Mouse (Mus musculus): ENCODE data around the gene Atad5. TPM values are rescaled to one million over a fixed set of nuclear protein-coding genes. Genes with fewer than 3 reads are reported as not detected.

Gene Atad5
- polyA plus RNA-seq, 1 experiment from 2014 or later, result 17.7 TPM

- no peak overlapping the region for H3K4me2 ChIP-seq (replicated peaks; ENCODE audit: low read depth, low read length)
Measured at GRCm38 (mm10) chr11:80078831-80079230, 10.4 kb upstream of the Atad5 start.

GRCm38 (mm10) chr11:80079751-80080150, 9.4 kb upstream of the Atad5 start:
- Histone ChIP-seq H3K27me3 (ENCODE audit: control insufficient read depth, insufficient read depth, low read length) (no peaks in the 10 kb centered on the region), H3K4me1 (replicated peaks; ENCODE audit: control insufficient read depth, insufficient read depth, low read length) (0 out of 2 replicates have a peak, but pooled peaks cover 2% of the 10 kb centered on the region), H3K4me2 (replicated peaks; ENCODE audit: low read depth, low read length) (peak overlapping the region; percentile 60), H3K9ac (ENCODE audit: low read depth, low read length) (no peak overlapping the region), H3K9me3 (ENCODE audit: control insufficient read depth, low read length) (no peaks in the 10 kb centered on the region), H3K27ac (ENCODE audit: low read depth, low read length) (no peak overlapping the region), H3K36me3 (ENCODE audit: control insufficient read depth, insufficient read depth, low read length) (no peaks in the 10 kb centered on the region), H3K4me3 (ENCODE audit: low read depth, low read length) (peak overlapping the region; percentile 77)
- DNase-seq (ENCODE audit: low spot score), result no peak
- 70% methylated on average over 6 of the region's 6 CpGs for WGBS
- no peak for ATAC-seq (ENCODE audit: low FRiP score)

More at GRCm38 (mm10) chr11:80078831-80079230, 10.4 kb upstream of the Atad5 start:
- Histone ChIP-seq H3K27ac (ENCODE audit: low read depth, low read length) (no peak overlapping the region), H3K27me3 (ENCODE audit: control insufficient read depth, insufficient read depth, low read length) (no peaks in the 10 kb centered on the region), H3K4me1 (replicated peaks; ENCODE audit: control insufficient read depth, insufficient read depth, low read length) (0 out of 2 replicates have a peak, but pooled peaks cover 2% of the 10 kb centered on the region), H3K36me3 (ENCODE audit: control insufficient read depth, insufficient read depth, low read length) (no peaks in the 10 kb centered on the region), H3K4me3 (ENCODE audit: low read depth, low read length) (no peak overlapping the region), H3K9ac (ENCODE audit: low read depth, low read length) (no peak overlapping the region), H3K9me3 (ENCODE audit: control insufficient read depth, low read length) (no peaks in the 10 kb centered on the region)
- no peak for ATAC-seq (ENCODE audit: low FRiP score)
- DNase-seq (ENCODE audit: low spot score), result no peak
- 66% methylated on average over 1 of the region's 1 CpGs for WGBS

- no peaks in the 10 kb centered on the region for H3K27me3 ChIP-seq (ENCODE audit: control insufficient read depth, insufficient read depth, low read length)
- H3K4me1 ChIP-seq (replicated peaks; ENCODE audit: control insufficient read depth, insufficient read depth, low read length), result 0 out of 2 replicates have a peak, but pooled peaks cover 2% of the 10 kb centered on the region
- WGBS, result 1% methylated on average over 32 of the region's 32 CpGs
- ATAC-seq (ENCODE audit: low FRiP score) (peak; percentile 59), DNase-seq (ENCODE audit: low spot score) (no peak)
- H3K4me2 ChIP-seq (replicated peaks; ENCODE audit: low read depth, low read length), result peak overlapping the region; percentile 60
- H3K36me3 ChIP-seq (ENCODE audit: control insufficient read depth, insufficient read depth, low read length), result no peaks in the 10 kb centered on the region
- no peaks in the 10 kb centered on the region for H3K9me3 ChIP-seq (ENCODE audit: control insufficient read depth, low read length)
- H3K9ac ChIP-seq (ENCODE audit: low read depth, low read length), result peak overlapping the region; percentile 85
- H3K27ac ChIP-seq (ENCODE audit: low read depth, low read length), result peak overlapping the region; percentile 84
- H3K4me3 ChIP-seq (ENCODE audit: low read depth, low read length), result peak overlapping the region; percentile 77
Measured at GRCm38 (mm10) chr11:80080381-80080825, 8.8 kb upstream of the Atad5 start.

GRCm38 (mm10) chr11:80080826-80081728, 8.1 kb upstream of the Atad5 start, which contains the start of gene Crlf3:
Gene Crlf3, minus strand, starts transcription at chr11:80080991.
- peak; percentile 94 for ATAC-seq (ENCODE audit: low FRiP score)
- H3K27ac ChIP-seq (ENCODE audit: low read depth, low read length), result peak within 1 kb of the TSS; percentile 84
- peak within 1 kb of the TSS; percentile 60 for H3K4me2 ChIP-seq (replicated peaks; ENCODE audit: low read depth, low read length)
- H3K27me3 ChIP-seq (ENCODE audit: control insufficient read depth, insufficient read depth, low read length), result no peaks in the 10 kb centered on the region
- 0 out of 2 replicates have a peak, but pooled peaks cover 2% of the 10 kb centered on the region for H3K4me1 ChIP-seq (replicated peaks; ENCODE audit: control insufficient read depth, insufficient read depth, low read length)
- peak; percentile 96 for DNase-seq (ENCODE audit: low spot score)
- WGBS, result 10% methylated on average over 48 of the region's 55 CpGs
- no peaks in the 10 kb centered on the region for H3K36me3 ChIP-seq (ENCODE audit: control insufficient read depth, insufficient read depth, low read length)
- no peaks in the 10 kb centered on the region for H3K9me3 ChIP-seq (ENCODE audit: control insufficient read depth, low read length)
- peak within 1 kb of the TSS; percentile 85 for H3K9ac ChIP-seq (ENCODE audit: low read depth, low read length)
- peak within 1 kb of the TSS; percentile 77 for H3K4me3 ChIP-seq (ENCODE audit: low read depth, low read length)

GRCm38 (mm10) chr11:80081786-80082319, 7.3 kb upstream of the Atad5 start:
- ATAC-seq (ENCODE audit: low FRiP score) (no peak), DNase-seq (ENCODE audit: low spot score) (no peak)
- Histone ChIP-seq H3K4me2 (replicated peaks; ENCODE audit: low read depth, low read length) (no peak overlapping the region), H3K27ac (ENCODE audit: low read depth, low read length) (0 out of 2 replicates have a peak overlapping the region, but pooled peaks have one; percentile 84), H3K9ac (ENCODE audit: low read depth, low read length) (no peak overlapping the region), H3K4me3 (ENCODE audit: low read depth, low read length) (no peak overlapping the region), H3K9me3 (ENCODE audit: control insufficient read depth, low read length) (no peaks in the 10 kb centered on the region), H3K27me3 (ENCODE audit: control insufficient read depth, insufficient read depth, low read length) (no peaks in the 10 kb centered on the region), H3K4me1 (replicated peaks; ENCODE audit: control insufficient read depth, insufficient read depth, low read length) (0 out of 2 replicates have a peak, but pooled peaks cover 2% of the 10 kb centered on the region), H3K36me3 (ENCODE audit: control insufficient read depth, insufficient read depth, low read length) (no peaks in the 10 kb centered on the region)
- 87% methylated on average over 7 of the region's 7 CpGs for WGBS

GRCm38 (mm10) chr11:80085356-80086055, 3.7 kb upstream of the Atad5 start:
- ATAC-seq (ENCODE audit: low FRiP score), result no peak
- Histone ChIP-seq H3K27me3 (ENCODE audit: control insufficient read depth, insufficient read depth, low read length) (no peaks in the 10 kb centered on the region), H3K9me3 (ENCODE audit: control insufficient read depth, low read length) (no peaks in the 10 kb centered on the region), H3K4me2 (replicated peaks; ENCODE audit: low read depth, low read length) (no peak overlapping the region), H3K9ac (ENCODE audit: low read depth, low read length) (no peak overlapping the region), H3K4me1 (replicated peaks; ENCODE audit: control insufficient read depth, insufficient read depth, low read length) (no peaks in the 10 kb centered on the region), H3K4me3 (ENCODE audit: low read depth, low read length) (no peak overlapping the region), H3K27ac (ENCODE audit: low read depth, low read length) (no peak overlapping the region), H3K36me3 (ENCODE audit: control insufficient read depth, insufficient read depth, low read length) (no peaks in the 10 kb centered on the region)
- DNase-seq (ENCODE audit: low spot score), result no peak
- WGBS, result 77% methylated on average over 6 of the region's 6 CpGs

- Histone ChIP-seq H3K36me3 (ENCODE audit: control insufficient read depth, insufficient read depth, low read length) (no peaks in the 10 kb centered on the region), H3K4me2 (replicated peaks; ENCODE audit: low read depth, low read length) (no peak overlapping the region), H3K27me3 (ENCODE audit: control insufficient read depth, insufficient read depth, low read length) (no peaks in the 10 kb centered on the region), H3K27ac (ENCODE audit: low read depth, low read length) (no peak overlapping the region), H3K9me3 (ENCODE audit: control insufficient read depth, low read length) (no peaks in the 10 kb centered on the region), H3K4me1 (replicated peaks; ENCODE audit: control insufficient read depth, insufficient read depth, low read length) (no peaks in the 10 kb centered on the region), H3K4me3 (ENCODE audit: low read depth, low read length) (no peak overlapping the region), H3K9ac (ENCODE audit: low read depth, low read length) (no peak overlapping the region)
- WGBS, result 5% methylated on average over 4 of the region's 5 CpGs
- ATAC-seq (ENCODE audit: low FRiP score) (peak; percentile 70; the same call in 1 of the 2 replicates), DNase-seq (ENCODE audit: low spot score) (peak; percentile 92)
Measured at GRCm38 (mm10) chr11:80086844-80087243, 2.4 kb upstream of the Atad5 start.

- Histone ChIP-seq H3K4me1 (replicated peaks; ENCODE audit: control insufficient read depth, insufficient read depth, low read length) (no peaks in the 10 kb centered on the region), H3K9ac (ENCODE audit: low read depth, low read length) (peak overlapping the region; percentile 82), H3K36me3 (ENCODE audit: control insufficient read depth, insufficient read depth, low read length) (no peaks in the 10 kb centered on the region), H3K27ac (ENCODE audit: low read depth, low read length) (no peak overlapping the region), H3K9me3 (ENCODE audit: control insufficient read depth, low read length) (no peaks in the 10 kb centered on the region), H3K4me3 (ENCODE audit: low read depth, low read length) (peak overlapping the region; percentile 90), H3K4me2 (replicated peaks; ENCODE audit: low read depth, low read length) (peak overlapping the region; percentile 84), H3K27me3 (ENCODE audit: control insufficient read depth, insufficient read depth, low read length) (no peaks in the 10 kb centered on the region)
- ATAC-seq (ENCODE audit: low FRiP score) (no peak), DNase-seq (ENCODE audit: low spot score) (no peak)
- WGBS, result under 1% methylated on average over 14 of the region's 14 CpGs
Measured at GRCm38 (mm10) chr11:80089817-80090214, 616 bp downstream of the Atad5 start.
